Mouse (Mus musculus): ENCODE data around the gene Hoxc11.
A peak's percentile ranks its signal among the peaks of the same experiment; 100 is the strongest.

Hoxc11 gene

GRCm38 (mm10) chr15:102954192-102955006, at the start of gene Hoxc11:
TSS of gene Hoxc11 (plus strand) at chr15:102954427.
- no peak for DNase-seq

- DNase-seq = no peak
These were observed 49.3 kb upstream of the Hoxc11 start for GRCm38 (mm10) chr15:102904946-102905345.

DNA sequence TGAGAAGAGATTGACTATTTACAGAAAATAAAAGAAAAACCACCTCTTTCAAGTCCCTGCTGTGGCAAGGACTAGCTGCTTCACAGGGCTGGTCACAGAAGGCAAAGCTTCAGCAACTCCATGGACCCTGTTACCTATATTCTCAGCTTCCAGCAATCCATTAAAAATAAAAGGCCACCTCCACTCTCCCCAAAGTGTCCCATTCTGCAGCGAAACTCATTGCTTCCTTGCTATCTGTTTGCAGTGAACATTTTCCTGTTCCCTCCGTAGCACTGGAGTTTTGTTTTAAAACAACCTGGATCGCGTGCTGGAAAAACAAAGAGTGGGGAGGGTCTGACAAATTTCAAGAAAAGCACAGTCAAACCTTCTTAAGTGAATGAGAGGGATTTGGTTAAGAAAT, 44.7 kb upstream of the Hoxc11 start:
- DNase-seq = no peak

GRCm38 (mm10) chr15:102910038-102910437, 44.2 kb upstream of the Hoxc11 start:
- DNase-seq = no peak

- no peak for DNase-seq
These were observed 43.6 kb upstream of the Hoxc11 start for GRCm38 (mm10) chr15:102910496-102911095.

DNA sequence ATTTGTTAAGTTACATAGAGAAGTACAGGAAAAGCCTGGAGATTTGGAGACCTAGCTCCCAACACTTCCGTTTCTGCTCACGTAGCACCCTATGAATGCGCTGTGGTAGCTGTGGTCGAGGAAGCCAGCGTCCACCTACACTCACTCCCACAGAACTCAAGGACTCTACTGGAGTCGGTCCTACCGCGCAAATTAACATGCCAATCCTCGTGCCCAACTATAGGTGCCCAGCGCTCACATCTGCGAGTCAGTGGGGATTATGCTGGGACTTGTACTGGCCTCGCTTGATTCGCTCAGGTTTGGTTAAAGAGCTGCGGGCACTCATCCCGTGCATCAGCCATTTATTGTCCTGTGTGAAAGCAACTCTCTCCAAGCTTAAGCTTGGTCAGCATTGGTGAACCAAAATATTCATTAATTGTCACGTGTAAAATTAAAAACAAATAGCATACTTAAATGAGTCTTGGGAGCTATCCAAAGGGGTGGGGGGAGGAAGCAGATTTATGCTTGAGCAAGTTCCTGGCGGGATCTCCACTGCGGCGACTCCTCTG, 41.1 kb upstream of the Hoxc11 start:
- DNase-seq = no peak

DNA sequence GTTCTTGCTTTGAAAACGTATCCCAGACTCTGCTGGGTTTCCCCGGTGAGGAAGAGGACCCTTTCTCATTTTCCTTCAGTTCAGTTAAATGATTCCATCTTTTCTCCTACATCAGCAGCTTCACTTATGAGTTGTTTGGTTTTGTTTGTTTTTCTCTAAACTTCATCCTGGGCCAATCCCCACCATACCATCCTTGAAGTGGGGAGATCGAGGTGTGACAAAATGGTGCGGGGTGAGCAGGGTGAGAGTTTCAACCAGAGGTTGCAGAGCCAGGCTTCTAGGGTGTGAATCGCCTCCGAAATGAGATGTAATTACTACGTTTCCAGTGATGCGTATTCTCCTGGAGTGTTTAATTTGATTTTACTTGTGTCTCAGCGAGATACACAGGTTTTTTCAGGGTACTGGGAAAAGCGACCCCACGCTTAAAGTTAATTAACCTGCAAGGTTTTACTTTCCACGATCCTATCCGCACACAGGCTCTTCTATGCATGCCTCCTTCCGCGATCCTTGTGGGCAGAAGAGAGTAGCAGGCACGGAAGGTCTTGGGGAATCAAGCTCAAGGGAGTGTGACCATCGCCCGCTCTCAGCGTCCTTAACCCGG, 36.2 kb upstream of the Hoxc11 start:
- DNase-seq = no peak

GRCm38 (mm10) chr15:102918611-102919265, 35.5 kb upstream of the Hoxc11 start:
- DNase-seq = no peak

- DNase-seq = no peak
These were observed 34.7 kb upstream of the Hoxc11 start for GRCm38 (mm10) chr15:102919336-102920180.

DNA sequence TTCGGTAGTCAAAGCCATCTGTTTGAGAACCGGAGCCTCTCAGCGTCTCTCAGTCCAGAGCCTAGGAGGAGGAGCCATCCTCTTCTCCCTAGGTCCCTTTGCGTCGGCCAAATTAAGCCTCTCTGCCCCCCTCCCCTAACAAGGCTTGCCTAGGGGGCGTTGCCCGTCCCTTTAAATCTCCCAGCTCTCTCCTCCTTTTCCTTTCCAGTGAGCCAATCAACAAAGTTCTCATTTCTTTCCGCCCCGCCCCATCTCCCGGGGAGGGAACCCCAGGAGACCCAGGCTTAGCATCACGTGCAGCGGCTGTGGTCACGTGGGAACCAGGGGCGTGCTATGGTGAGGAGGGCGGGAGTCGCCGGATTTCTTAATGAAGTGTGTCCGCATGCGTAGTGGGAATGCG, 33.6 kb upstream of the Hoxc11 start:
- DNase-seq = peak; percentile 63

DNA sequence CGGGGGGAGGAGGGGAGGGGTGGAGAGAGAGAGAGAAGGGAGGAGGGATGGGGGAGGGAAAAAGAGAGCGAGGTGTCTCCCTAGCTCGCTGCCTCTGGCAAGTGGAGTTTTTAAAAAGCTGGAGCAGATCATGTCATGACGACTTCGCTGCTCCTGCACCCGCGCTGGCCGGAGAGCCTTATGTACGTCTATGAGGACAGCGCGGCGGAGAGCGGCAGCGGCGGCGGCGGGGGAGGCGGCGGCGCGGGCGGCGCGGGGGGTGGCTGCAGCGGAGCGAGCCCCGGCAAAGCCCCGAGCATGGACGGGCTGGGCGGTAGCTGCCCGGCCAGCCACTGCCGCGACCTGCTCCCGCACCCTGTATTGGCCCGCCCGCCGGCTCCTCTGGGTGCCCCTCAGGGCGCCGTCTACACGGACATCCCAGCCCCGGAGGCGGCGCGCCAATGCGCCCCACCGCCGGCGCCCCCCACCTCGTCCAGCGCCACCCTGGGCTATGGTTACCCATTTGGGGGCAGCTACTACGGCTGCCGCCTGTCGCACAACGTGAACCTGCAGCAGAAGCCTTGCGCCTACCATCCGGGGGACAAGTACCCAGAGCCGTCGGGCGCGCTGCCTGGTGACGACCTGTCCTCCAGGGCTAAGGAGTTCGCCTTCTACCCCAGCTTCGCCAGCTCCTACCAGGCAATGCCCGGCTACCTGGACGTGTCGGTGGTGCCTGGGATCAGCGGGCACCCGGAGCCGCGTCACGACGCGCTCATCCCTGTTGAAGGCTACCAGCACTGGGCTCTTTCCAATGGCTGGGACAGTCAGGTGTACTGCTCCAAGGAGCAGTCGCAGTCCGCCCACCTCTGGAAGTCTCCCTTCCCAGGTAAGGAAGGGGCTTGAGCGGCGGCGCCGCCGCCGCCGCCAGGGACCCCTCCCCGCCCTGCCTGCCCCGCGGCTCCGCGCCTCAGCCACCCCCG, 32.9 kb upstream of the Hoxc11 start, which contains the start of gene Hoxc13:
Gene Hoxc13 (plus strand): TSS at position 51 of the 959 bp plus-strand sequence.
- DNase-seq = no peak

GRCm38 (mm10) chr15:102922012-102922362, 32.2 kb upstream of the Hoxc11 start:
- DNase-seq = no peak

DNA sequence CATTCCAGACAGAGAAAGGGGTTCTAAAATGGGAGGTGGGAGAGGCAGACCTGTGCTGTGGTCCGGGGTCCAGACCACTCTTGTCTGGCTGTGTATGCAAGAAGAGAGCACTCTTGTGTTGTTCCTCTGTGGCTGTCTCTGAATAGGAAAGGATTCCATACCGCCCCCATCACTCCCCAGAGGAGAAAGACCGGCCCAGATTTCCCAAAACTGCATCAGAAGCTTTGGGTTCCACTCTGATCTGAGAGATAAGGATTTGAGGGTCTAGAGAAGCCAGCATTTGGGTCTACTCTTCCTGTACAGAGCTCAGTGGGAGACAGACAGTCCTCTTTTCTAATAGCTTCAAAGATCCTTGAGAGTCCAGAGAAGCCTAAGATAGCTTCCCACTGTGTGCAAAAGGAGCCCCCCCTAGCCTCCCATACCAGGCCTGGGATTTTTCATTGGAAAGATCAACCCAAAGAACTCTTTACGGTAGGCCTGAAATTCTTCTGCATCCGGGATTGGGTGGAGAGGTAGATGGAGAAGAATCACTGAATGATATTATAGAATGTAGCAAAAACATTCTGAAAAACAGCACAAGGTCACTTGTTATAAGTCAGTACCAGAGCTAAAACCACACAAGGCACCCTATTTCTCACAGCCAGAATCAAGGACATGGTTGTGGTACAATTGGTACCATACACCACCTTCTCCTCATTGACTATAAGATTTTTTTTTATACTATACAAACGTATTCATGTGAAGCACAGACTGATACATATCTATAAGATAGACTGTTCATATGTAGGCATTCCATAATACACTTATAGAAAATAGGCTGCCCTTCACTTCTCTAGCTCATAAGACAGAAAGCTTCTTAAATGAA, 31.4 kb upstream of the Hoxc11 start:
- no peak for DNase-seq

GRCm38 (mm10) chr15:102927032-102927645, 27.1 kb upstream of the Hoxc11 start:
- no peak for DNase-seq

- no peak for DNase-seq
These were observed 22.4 kb upstream of the Hoxc11 start for GRCm38 (mm10) chr15:102931706-102932358.

DNA sequence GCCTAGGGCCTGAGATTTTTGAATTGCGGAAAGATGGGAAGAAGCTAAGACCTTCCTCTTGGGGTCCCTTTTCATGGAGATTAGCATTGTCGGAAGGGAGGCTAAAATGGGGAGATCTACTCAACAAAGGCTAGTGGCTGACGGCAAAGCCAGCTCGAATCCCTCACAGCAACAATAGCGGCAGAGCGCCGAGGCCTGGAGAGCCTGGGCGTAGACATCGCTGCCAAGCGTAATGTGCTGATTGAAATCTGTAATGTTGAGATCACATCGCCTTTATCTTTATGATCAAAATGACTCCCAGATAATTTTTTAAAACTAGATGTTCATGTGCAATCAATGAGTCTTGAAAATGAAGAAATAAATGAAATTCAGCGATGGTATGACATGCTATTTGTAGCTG, 19.8 kb upstream of the Hoxc11 start:
- DNase-seq = no peak

GRCm38 (mm10) chr15:102934897-102935296, 19.3 kb upstream of the Hoxc11 start:
- no peak for DNase-seq

DNA sequence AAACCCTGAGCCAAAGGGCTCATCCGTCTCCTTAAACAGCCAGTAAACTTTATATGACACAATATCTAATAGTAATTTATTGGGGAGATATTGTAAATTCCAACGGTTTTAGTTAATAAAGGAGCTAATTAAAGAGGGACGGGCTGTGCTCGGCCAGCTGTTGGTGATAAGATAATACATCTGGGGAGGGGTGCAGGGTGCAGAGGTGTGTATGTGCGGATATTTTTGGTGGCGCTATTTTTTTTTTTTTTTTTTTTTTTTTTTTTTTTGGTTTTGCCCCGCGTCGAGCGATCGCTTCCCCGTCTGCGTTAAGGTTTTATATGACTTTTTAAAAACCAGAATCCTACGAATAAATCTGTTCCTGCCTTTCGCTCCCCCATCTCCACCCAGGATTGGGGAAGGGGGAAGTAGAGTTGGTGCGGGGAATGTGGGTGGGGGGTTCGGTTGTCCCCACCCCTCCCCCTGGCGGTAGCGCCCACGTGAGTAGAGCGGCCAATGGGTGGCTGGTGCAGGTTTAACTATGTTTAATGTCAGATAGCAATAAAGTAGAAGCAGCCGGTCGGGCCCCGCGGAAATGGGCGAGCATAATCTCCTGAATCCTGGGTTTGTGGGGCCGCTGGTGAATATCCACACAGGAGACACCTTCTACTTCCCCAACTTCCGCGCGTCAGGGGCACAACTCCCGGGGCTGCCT, 17.8 kb upstream of the Hoxc11 start, which contains the start of gene Hoxc12:
Gene Hoxc12 (plus strand): TSS at position 479 of the 694 bp plus-strand sequence.
- DNase-seq = no peak

All from kidney, adult 9 months (tissue).